In genomic region chr13:96870742-96871141, GRCm38 (mm10) we compare ENCODE assay signal across 19 mouse cellular contexts. TPM values are rescaled to one million over a fixed set of nuclear protein-coding genes. Genes with fewer than 3 reads are reported as not detected.
"Had no signal": no experiment of that assay in that cellular context is flagged by ENCODE, and none has a peak within 500 bp of the region (broad histone marks: within the 10 kb centered on the region; RNA-seq: fewer than 3 reads in every experiment).

No protein-coding gene starts in this region.

- H3K27me3 ChIP-seq: midbrain, embryonic 12.5 days; neural tube, embryonic 13.5 days; neural tube, embryonic 15.5 days had no signal

- H3K9me3 ChIP-seq: midbrain, embryonic 10.5 days; midbrain, embryonic 12.5 days; neural tube, embryonic 13.5 days; neural tube, embryonic 15.5 days had no signal

- H3K4me1 ChIP-seq: midbrain, embryonic 10.5 days; midbrain, embryonic 12.5 days; neural tube, embryonic 13.5 days; neural tube, embryonic 15.5 days had no signal

- DNase-seq: lung, embryonic 14.5 days; lung, postnatal 10 days; lung, postnatal 4 days; midbrain, embryonic 14.5 days; retina, postnatal 1 day; right cerebral cortex, adult 18-20 months; right cerebral cortex, postnatal 25 days; right cerebral cortex, postnatal 4 days; spleen, adult 18-20 months; thymus, adult 18-20 months; thymus, postnatal 14 days; thymus, postnatal 36 days had no signal

- H3K9ac ChIP-seq: lung, embryonic 14.5 days; midbrain, embryonic 12.5 days; neural tube, embryonic 13.5 days; neural tube, embryonic 15.5 days had no signal

- ATAC-seq: midbrain, embryonic 16.5 days had no signal

- H3K4me3 ChIP-seq: midbrain, embryonic 10.5 days; midbrain, embryonic 12.5 days; myocyte; neural tube, embryonic 13.5 days; neural tube, embryonic 15.5 days had no signal

- H3K4me2 ChIP-seq: lung, embryonic 14.5 days; midbrain, embryonic 12.5 days; neural tube, embryonic 13.5 days; neural tube, embryonic 15.5 days had no signal

- H3K27ac ChIP-seq: midbrain, embryonic 10.5 days; midbrain, embryonic 12.5 days; neural tube, embryonic 13.5 days; neural tube, embryonic 15.5 days had no signal

- H3K36me3 ChIP-seq: midbrain, embryonic 10.5 days; midbrain, embryonic 12.5 days; neural tube, embryonic 13.5 days; neural tube, embryonic 15.5 days had no signal

RNA-seq across cellular contexts. Expression of gene Gcnt4, which starts 53.7 kb away (rescaled TPM):
- total RNA-seq: megakaryocyte-erythroid progenitor cell, adult 5-6 weeks had no signal
